ENCODE assay signal across 17 mouse cellular contexts in the genomic region with DNA sequence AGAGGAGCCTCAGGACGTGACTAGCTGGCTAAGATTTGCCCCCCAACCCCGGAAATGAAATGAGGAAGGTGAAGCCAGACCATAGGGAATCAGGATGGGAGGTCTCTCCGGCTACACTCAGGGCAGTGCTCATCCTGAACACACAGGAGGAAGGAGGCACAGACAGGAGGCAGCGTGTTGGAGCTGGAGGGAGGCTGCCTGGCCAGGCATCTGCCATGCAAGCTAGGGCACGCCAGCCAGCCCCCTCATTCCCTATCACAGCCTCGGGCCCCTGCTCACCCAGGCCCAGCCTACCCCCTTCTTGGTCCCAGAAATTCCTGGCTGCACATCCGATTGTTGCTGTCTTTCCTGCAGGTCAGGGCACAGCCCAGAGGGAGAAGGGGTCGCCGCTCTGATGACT.
A peak's percentile ranks its signal among the peaks of the same experiment; 100 is the strongest.
DNase-seq lines count a peak whose midpoint lies in the region; ATAC-seq and TF ChIP-seq lines count a peak whose summit lies in the region.
"Had no signal": no experiment of that assay in that cellular context is flagged by ENCODE, and none has a peak within 500 bp of the region (broad histone marks: within the 10 kb centered on the region; RNA-seq: fewer than 3 reads in every experiment).

No protein-coding gene starts in this region.

- no peaks in the 10 kb centered on the region for H3K9me3 ChIP-seq in stomach, embryonic 16.5 days (replicated peaks; ENCODE audit: control insufficient read depth, low read length)
- no peaks in the 10 kb centered on the region for H3K9me3 ChIP-seq in stomach, postnatal 0 days (ENCODE audit: control insufficient read depth, low read length)
- no peaks in the 10 kb centered on the region for H3K9me3 ChIP-seq in embryonic facial prominence, embryonic 13.5 days
- no peaks in the 10 kb centered on the region for H3K9me3 ChIP-seq in limb, embryonic 10.5 days (replicated peaks)
- H3K9me3 ChIP-seq: heart, embryonic 13.5 days; hindbrain, embryonic 13.5 days had no signal

- H3K9ac ChIP-seq in stomach, embryonic 16.5 days (ENCODE audit: low read length), result no peak overlapping the region
- no peak overlapping the region for H3K9ac ChIP-seq in stomach, postnatal 0 days (ENCODE audit: low read length)
- H3K9ac ChIP-seq in embryonic facial prominence, embryonic 13.5 days, result no peak overlapping the region
- H3K9ac ChIP-seq: heart, embryonic 13.5 days; hindbrain, embryonic 13.5 days had no signal

- no peaks in the 10 kb centered on the region for H3K36me3 ChIP-seq in stomach, embryonic 16.5 days (ENCODE audit: control insufficient read depth, insufficient read depth, low read length)
- H3K36me3 ChIP-seq in stomach, postnatal 0 days (ENCODE audit: control insufficient read depth, insufficient read depth, low read length), result no peaks in the 10 kb centered on the region
- no peaks in the 10 kb centered on the region for H3K36me3 ChIP-seq in embryonic facial prominence, embryonic 13.5 days
- H3K36me3 ChIP-seq in limb, embryonic 10.5 days, result no peaks in the 10 kb centered on the region
- H3K36me3 ChIP-seq: heart, embryonic 13.5 days; hindbrain, embryonic 13.5 days had no signal

- H3K27me3 ChIP-seq in stomach, embryonic 16.5 days (ENCODE audit: control insufficient read depth, insufficient read depth, low read length), result no peaks in the 10 kb centered on the region
- H3K27me3 ChIP-seq in stomach, postnatal 0 days (ENCODE audit: control insufficient read depth, insufficient read depth, low read length), result no peaks in the 10 kb centered on the region
- H3K27me3 ChIP-seq in embryonic facial prominence, embryonic 13.5 days, result no peaks in the 10 kb centered on the region
- H3K27me3 ChIP-seq in limb, embryonic 10.5 days (ENCODE audit: low read depth, poor library complexity, severe bottlenecking), result no peaks in the 10 kb centered on the region

- 0 out of 2 replicates have a peak, but pooled peaks cover 4% of the 10 kb centered on the region for H3K4me1 ChIP-seq in stomach, embryonic 16.5 days (ENCODE audit: control insufficient read depth, insufficient read depth, low read length)
- H3K4me1 ChIP-seq in stomach, postnatal 0 days (replicated peaks; ENCODE audit: control insufficient read depth, insufficient read depth), result no peaks in the 10 kb centered on the region
- peaks cover 12% of the 10 kb centered on the region for H3K4me1 ChIP-seq in embryonic facial prominence, embryonic 13.5 days
- H3K4me1 ChIP-seq in limb, embryonic 10.5 days, result peaks cover 15% of the 10 kb centered on the region

- H3K4me3 ChIP-seq in stomach, embryonic 16.5 days (replicated peaks; ENCODE audit: low read length), result no peak overlapping the region
- no peak overlapping the region for H3K4me3 ChIP-seq in stomach, postnatal 0 days (ENCODE audit: low read depth, low read length)
- no peak overlapping the region for H3K4me3 ChIP-seq in embryonic facial prominence, embryonic 13.5 days
- H3K4me3 ChIP-seq in limb, embryonic 10.5 days, result no peak overlapping the region
- H3K4me3 ChIP-seq: heart, embryonic 13.5 days; hindbrain, embryonic 13.5 days had no signal

- TF ChIP-seq CTCF in stomach, postnatal 0 days (IDR thresholded peaks at IDR 0.05; ENCODE audit: low read depth), result no peak

- 62% methylated on average over 9 of the region's 9 CpGs for WGBS in stomach, embryonic 16.5 days
- WGBS in stomach, postnatal 0 days, result 55% methylated on average over 9 of the region's 9 CpGs
- 57% methylated on average over 9 of the region's 9 CpGs for WGBS in embryonic facial prominence, embryonic 13.5 days
- WGBS in limb, embryonic 10.5 days, result 63% methylated on average over 9 of the region's 9 CpGs

- no peak for DNase-seq in stomach, postnatal 0 days (ENCODE audit: low spot score)
- no peak for DNase-seq in limb, embryonic 10.5 days (ENCODE audit: low spot score)
- no peak for DNase-seq in heart, postnatal 10 days
- no peak for DNase-seq in gastrocnemius, adult 18-20 months (ENCODE audit: low spot score)
- DNase-seq: adrenal gland, adult 8-10 months; adrenal gland, postnatal 36 days; cerebellum, adult 2 months; cerebellum, postnatal 10 days; gastrocnemius, postnatal 14 days; kidney, adult 11 months had no signal

- TF ChIP-seq EP300 in stomach, postnatal 0 days (optimal IDR thresholded peaks at IDR 0.05), result no peak

- H3K27ac ChIP-seq in stomach, embryonic 16.5 days (ENCODE audit: low read length), result peak overlapping the region; percentile 8; the same call in 1 of the 2 replicates
- no peak overlapping the region for H3K27ac ChIP-seq in stomach, postnatal 0 days (replicated peaks)
- peak overlapping the region; percentile 65; the same call in 1 of the 2 replicates for H3K27ac ChIP-seq in embryonic facial prominence, embryonic 13.5 days
- peak overlapping the region; percentile 27; the same call in 1 of the 2 replicates for H3K27ac ChIP-seq in limb, embryonic 10.5 days
- H3K27ac ChIP-seq: heart, embryonic 13.5 days; hindbrain, embryonic 13.5 days; hindbrain, postnatal 0 days had no signal

- intact Hi-C loops in heart, postnatal 10 days (cut with DNase I), result no loop called here

- H3K4me2 ChIP-seq in stomach, embryonic 16.5 days (ENCODE audit: low read depth, low read length), result no peak overlapping the region
- H3K4me2 ChIP-seq in stomach, postnatal 0 days (replicated peaks; ENCODE audit: low read depth), result no peak overlapping the region
- H3K4me2 ChIP-seq in embryonic facial prominence, embryonic 13.5 days, result no peak overlapping the region
- H3K4me2 ChIP-seq: heart, embryonic 13.5 days; hindbrain, embryonic 13.5 days had no signal

- no peak for ATAC-seq in stomach, embryonic 16.5 days (ENCODE audit: insufficient read depth, low FRiP score)
- no peak for ATAC-seq in stomach, postnatal 0 days (ENCODE audit: low FRiP score, low TSS enrichment)
- no peak for ATAC-seq in embryonic facial prominence, embryonic 13.5 days (ENCODE audit: insufficient number of reproducible peaks, insufficient read depth, low FRiP score, low TSS enrichment, low read depth)
- ATAC-seq in erythroid progenitor cell, adult 5-6 weeks (replicated peaks; ENCODE audit: low FRiP score, poor library complexity, severe bottlenecking), result no peak
- ATAC-seq: forebrain, embryonic 14.5 days; hindbrain, postnatal 0 days had no signal
